Mouse (Mus musculus) layer of hippocampus, adult 9-10 months (tissue): ENCODE measurements around the gene Zfyve28.

Experiments
- DNase-seq: peaks from one replicate; pipeline ENCODE4 v3.0.0; 2022; ENCODE audit warnings: low spot score

Zfyve28 gene

DNA sequence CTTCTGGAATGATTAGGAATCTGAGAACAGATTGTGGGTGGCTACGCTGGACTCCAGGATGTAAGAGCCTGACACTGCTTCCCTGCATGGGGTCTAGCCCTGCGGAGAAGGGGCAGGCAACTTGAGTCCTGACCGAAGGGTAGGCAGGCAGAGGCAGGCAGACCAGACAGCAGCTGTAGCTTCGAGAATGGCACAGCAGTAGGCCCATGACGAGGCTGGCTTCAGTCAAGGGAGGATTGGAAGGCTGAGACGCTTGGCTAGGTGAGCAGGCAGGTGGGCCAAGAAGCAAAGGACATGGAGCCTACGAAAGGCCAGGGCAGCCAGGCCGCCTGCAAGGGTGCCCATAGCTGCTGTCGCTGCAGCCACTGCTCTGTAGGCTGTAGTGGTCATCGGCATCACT is 111.6 kb downstream of the Zfyve28 start:
- no peak for DNase-seq

DNA sequence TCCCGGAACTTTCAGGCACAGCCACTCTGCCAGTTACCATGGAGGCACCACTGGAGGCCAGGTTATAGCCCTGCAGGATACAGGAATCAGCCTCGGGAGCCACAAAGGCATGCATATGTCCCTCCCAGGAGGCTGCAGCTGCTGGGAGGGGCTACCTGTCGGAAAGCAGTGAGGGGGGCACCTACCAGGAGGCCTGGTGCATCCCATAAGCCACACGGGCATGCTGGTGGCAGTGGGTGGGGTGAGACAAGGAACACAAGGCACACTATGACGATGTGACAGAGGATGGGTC is 112.9 kb downstream of the Zfyve28 start:
- no peak for DNase-seq

DNA sequence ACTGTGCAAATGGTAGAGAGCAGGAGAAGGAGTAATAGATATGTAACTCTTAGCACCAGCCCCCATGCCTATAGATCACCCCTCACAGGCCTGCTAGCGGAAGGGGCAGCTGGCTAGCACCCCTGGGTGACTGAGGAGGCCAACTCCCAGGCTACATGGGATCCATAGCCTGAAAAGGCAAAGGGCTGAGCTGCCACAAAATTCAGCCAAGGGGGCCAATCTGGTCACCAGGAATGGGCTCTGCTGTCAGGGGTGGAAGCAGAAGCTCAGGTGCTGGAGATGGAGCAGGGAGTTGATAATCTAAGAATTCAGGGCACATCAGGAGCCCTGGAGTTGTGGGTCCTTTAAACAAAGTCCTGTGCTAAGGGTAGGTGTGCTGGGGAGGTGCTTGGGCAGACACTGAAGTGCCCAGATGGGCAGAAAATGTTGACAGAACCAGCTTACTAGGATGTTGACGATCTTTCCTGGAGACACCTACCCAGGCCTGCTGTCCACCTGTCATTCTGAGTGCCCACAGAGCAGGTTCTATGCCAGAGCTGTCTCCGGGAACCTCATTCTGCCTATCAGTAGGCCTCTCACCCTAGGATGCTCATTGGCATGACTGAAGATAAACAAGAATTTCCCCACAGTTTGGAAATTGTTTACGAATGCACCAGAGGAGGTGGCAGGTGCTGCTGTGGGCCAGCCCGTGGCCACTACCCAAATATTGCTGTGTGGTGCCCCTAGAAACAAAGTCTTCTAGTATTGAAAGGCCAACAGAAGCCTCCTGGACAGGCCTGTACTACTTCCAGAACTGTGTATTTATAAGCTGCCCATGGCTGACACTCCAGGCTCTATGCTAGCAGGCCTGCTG is 113.5 kb downstream of the Zfyve28 start:
- no peak for DNase-seq

DNA sequence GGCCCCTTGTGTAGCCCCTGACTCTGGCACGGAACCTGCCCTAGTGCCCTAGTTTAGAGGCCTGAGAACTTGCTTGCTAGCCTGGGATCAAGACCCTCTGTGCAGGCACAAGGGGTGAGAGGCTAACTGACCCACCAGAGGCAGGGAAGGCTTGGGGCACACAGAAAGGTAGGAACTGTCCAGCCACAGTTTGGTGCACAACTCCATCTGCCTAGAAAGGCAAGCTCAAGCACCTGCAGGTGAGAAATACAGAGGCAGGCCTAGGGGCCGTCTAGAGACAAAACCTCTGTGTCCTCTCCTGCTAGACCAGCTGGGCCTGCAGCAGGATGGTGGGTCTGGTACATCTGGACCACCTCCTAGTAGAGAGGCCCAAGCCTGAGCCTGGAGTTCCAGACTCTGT is 114.2 kb downstream of the Zfyve28 start:
- no peak for DNase-seq

DNA sequence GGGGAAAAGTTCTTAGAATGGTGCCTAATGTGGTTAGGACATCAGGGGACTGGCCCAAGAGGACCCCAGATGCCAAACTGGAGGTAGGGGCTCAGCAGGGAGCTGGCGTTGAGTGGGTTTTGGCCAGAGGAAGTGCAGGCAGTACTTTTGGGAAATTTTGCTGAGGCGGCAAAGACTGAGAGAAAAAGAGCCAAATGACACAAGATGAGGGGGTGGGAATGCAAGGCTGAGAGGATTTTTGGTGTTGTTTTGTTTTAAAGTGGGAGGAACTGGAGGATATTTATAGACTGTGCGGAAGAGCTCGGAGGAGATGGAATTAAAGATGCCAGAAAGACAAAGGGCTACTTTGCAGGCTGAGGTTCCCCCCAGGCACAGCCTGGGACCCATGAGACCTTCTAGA is 117.5 kb downstream of the Zfyve28 start:
- DNase-seq = no peak

DNA sequence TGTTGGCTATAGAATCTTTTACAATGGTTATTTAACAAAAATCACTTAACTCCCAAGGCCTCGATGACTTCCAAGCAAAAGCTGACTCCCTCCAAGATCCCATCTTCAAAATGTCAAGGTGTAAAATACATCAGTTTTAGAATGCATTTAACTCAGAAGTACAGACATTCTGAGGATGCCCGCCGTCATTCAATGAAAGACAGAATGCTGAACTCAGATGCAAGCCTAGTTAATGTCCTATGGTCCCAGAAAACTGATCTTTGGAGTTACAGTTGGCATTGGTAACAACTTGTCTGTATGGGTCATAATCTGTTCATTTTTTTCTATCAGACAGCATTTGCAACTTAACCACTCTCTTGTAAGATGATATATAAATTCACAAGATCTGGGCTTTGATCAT is 118.3 kb downstream of the Zfyve28 start:
- no peak for DNase-seq

DNA sequence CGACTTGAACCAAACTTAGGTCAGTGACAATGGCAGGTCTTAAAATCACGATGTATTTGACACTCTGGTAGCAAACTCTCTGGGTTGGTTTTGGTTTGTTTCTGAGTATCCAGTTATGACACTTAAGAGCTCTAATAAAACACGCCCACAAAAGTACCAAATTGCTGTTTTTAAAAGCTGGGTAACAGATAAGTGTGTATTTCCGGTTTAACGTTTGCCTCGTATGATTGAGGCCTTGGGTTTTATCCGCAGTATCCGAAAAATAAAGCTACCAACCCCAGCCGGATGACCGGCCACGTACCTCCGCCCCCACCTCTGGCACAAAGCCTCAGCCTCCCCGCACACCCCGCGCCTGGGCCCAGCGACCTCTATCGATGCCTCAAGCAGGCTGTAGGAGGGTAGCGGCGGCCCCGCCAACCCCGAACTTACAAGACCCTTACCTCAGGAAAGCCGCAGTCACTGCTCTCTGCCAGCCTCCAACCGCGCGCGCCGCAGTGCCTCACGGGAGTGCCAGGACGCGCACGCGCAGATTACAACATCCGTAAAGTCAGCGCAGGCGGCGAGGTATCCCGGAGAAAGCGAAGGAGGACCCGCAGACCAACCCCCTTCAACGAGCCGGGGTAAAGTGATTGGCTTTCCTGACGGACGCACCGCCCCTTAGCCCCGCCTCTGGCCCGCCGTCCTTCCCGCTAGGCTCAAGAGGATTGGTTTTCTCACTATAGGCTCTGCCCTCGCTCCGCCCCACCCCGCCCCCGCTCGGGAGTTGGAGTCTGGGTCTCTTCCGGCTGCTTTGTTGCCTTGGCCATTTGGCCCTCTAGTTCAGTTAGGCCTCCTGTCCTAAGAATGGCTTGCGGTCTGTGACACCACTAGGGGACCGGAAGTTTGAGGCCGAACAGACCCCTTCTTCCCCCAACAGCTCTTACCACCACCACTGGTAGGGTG is 119.0 kb downstream of the Zfyve28 start, which contains the start of the genes Poln and Haus3:
Poln (minus strand) TSS at position 499 of the 942 bp plus-strand sequence.
Haus3 (minus strand) TSS at position 578 of the 942 bp plus-strand sequence.
- DNase-seq = peak; percentile 91

DNA sequence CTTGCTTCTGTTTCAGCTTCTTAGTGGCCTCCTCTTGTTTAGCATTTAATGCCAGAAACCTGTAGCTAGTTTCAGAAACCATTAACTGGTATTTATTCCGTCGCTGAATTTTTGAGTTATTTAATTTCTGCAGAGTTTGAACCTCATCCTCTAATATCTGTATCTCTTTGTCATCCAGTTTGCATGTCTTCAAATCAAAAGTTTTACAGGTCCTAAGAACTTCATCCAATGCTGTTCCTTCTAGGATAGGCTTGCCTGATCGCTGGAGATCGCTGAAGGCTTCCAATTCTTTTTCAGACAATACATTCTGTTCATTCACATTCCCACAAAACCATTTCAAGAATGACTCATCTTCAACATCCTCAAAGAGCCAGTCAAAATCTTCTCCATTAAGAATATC is 120.4 kb downstream of the Zfyve28 start:
- no peak for DNase-seq

DNA sequence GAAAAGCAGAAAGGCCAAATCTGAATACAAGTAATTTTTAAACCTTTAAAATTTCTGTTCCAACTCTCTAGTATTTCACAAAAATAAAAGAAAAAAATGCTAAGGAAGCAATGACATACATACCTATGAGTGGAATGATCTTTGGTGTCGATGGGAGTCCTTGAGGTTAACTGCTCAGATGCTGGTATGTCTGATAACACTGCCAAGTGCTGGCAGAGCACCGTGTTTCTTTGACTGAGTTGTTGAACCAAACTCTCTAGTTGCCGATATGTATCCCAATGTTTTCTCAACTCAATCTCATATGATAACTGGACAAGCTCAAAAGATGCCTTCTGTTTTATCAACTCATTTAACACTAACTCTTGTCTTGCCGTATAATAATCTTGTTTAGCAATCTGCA is 122.5 kb downstream of the Zfyve28 start:
- DNase-seq = no peak

DNA sequence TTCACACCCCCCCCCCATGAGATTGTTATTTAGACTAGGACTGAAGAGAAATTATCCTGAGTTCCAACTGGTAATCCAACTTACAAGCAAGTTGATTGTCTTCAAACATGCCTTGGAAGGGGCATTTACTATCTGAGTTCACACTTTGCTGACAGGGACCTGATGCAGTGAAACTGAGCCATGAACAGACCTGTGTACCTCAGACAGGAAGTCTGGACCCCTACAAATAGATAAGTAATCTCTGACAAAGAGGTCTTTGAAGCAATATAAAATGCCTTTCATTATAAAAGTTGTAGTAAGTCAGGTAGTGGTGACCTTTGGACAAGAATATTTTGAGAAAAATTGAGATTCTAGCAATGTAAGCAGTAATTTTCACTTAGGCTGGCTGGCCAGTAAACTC is 139.8 kb downstream of the Zfyve28 start:
- DNase-seq = no peak

DNA sequence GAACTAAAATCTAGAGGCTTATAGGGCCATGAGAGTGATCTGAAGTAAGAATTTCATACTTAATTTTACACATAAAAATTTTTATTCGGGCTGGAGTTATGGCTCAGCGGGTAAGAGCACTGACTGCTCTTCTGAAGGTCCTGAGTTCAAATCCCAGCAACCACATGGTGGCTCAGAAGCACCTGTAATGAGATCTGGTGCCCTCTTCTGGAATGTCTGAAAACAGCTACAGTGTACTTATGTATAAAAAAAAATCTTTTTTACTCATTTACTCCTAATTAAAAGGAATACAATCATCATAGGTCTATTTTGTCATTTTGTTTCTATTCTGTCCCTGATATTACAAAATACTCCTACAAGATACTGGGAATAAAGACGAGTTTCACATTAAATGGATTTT is 140.7 kb downstream of the Zfyve28 start:
- no peak for DNase-seq
